In the genomic region with DNA sequence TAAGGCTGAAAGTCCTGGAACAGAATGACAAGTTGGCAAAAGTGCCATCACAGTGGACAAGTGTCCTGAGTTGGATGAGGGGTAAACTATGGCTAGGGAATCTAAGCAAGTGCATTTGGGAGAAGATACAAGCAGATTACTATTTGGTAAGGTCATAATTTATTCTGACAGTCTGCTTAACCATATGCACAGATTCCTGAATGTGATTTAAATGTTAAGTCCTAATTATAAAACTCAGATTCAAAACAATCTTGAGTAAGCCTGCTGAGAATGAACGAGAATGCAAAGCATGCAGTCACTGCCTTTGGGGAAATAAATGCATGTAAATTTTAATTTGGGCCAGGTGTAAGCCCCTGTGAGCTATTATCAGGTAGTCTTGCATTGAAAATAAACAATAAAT, we compare ENCODE assay signal across 25 mouse cellular contexts.
DNase-seq lines count a peak whose midpoint lies in the region; ATAC-seq and TF ChIP-seq lines count a peak whose summit lies in the region.
"Had no signal": no experiment of that assay in that cellular context is flagged by ENCODE, and none has a peak within 500 bp of the region (broad histone marks: within the 10 kb centered on the region; RNA-seq: fewer than 3 reads in every experiment).

No protein-coding gene starts in this region.

- 34% methylated on average over 1 of the region's 1 CpGs for WGBS in forebrain, embryonic 15.5 days
- WGBS in forebrain, embryonic 12.5 days = 73% methylated on average over 1 of the region's 1 CpGs
- WGBS in thymus, adult 2 months = 85% methylated on average over 1 of the region's 1 CpGs
- WGBS in embryonic facial prominence, embryonic 10.5 days = 65% methylated on average over 1 of the region's 1 CpGs

- TF ChIP-seq CTCF in brain, embryonic 14.5 days (IDR thresholded peaks at IDR 0.05; ENCODE audit: borderline replicate concordance, extremely low read depth, insufficient read depth, insufficient read length) = no peak
- TF ChIP-seq CTCF in thymus, adult 2 months (IDR thresholded peaks at IDR 0.05; ENCODE audit: borderline replicate concordance, control insufficient read depth, extremely low read depth, insufficient read depth, low read length, poor library complexity) = no peak

- H3K4me2 ChIP-seq in forebrain, embryonic 15.5 days (replicated peaks) = no peak overlapping the region
- no peak overlapping the region for H3K4me2 ChIP-seq in forebrain, embryonic 12.5 days
- H3K4me2 ChIP-seq: embryonic facial prominence, embryonic 12.5 days; embryonic facial prominence, embryonic 15.5 days; heart, embryonic 12.5 days; heart, embryonic 15.5 days; hindbrain, embryonic 13.5 days; intestine, embryonic 15.5 days had no signal

- no peak overlapping the region for H3K4me3 ChIP-seq in forebrain, embryonic 15.5 days
- H3K4me3 ChIP-seq in forebrain, embryonic 12.5 days (replicated peaks) = no peak overlapping the region
- no peak overlapping the region for H3K4me3 ChIP-seq in thymus, adult 2 months (ENCODE audit: control insufficient read depth, insufficient read depth, low read length)
- H3K4me3 ChIP-seq in embryonic facial prominence, embryonic 10.5 days = no peak overlapping the region
- H3K4me3 ChIP-seq: embryonic facial prominence, embryonic 12.5 days; embryonic facial prominence, embryonic 15.5 days; heart, embryonic 12.5 days; heart, embryonic 15.5 days; hindbrain, embryonic 10.5 days; hindbrain, embryonic 13.5 days; intestine, embryonic 15.5 days had no signal

- H3K36me3 ChIP-seq in forebrain, embryonic 15.5 days = no peaks in the 10 kb centered on the region
- H3K36me3 ChIP-seq in forebrain, embryonic 12.5 days (replicated peaks) = no peaks in the 10 kb centered on the region
- H3K36me3 ChIP-seq in thymus, adult 2 months (ENCODE audit: control insufficient read depth, insufficient read depth, low read length) = no peaks in the 10 kb centered on the region
- H3K36me3 ChIP-seq in embryonic facial prominence, embryonic 10.5 days (replicated peaks) = no peaks in the 10 kb centered on the region
- H3K36me3 ChIP-seq: embryonic facial prominence, embryonic 12.5 days; embryonic facial prominence, embryonic 15.5 days; heart, embryonic 12.5 days; heart, embryonic 15.5 days; hindbrain, embryonic 10.5 days; hindbrain, embryonic 13.5 days; intestine, embryonic 15.5 days had no signal

- TF ChIP-seq POLR2A in brain, embryonic 14.5 days (IDR thresholded peaks at IDR 0.05; ENCODE audit: borderline replicate concordance, extremely low read depth, insufficient read depth, insufficient read length, poor library complexity, severe bottlenecking) = no peak
- no peak for TF ChIP-seq POLR2A in thymus, adult 2 months (IDR thresholded peaks at IDR 0.05; ENCODE audit: control insufficient read depth, extremely low read depth, insufficient read depth, low read length, poor library complexity)

- no peak overlapping the region for H3K9ac ChIP-seq in forebrain, embryonic 15.5 days (replicated peaks)
- H3K9ac ChIP-seq in forebrain, embryonic 12.5 days = no peak overlapping the region
- H3K9ac ChIP-seq: embryonic facial prominence, embryonic 12.5 days; embryonic facial prominence, embryonic 15.5 days; heart, embryonic 12.5 days; heart, embryonic 15.5 days; hindbrain, embryonic 13.5 days; intestine, embryonic 15.5 days had no signal

- H3K9me3 ChIP-seq in forebrain, embryonic 15.5 days = no peaks in the 10 kb centered on the region
- no peaks in the 10 kb centered on the region for H3K9me3 ChIP-seq in forebrain, embryonic 12.5 days
- H3K9me3 ChIP-seq in embryonic facial prominence, embryonic 10.5 days = no peaks in the 10 kb centered on the region
- H3K9me3 ChIP-seq: embryonic facial prominence, embryonic 12.5 days; embryonic facial prominence, embryonic 15.5 days; heart, embryonic 12.5 days; heart, embryonic 15.5 days; hindbrain, embryonic 10.5 days; hindbrain, embryonic 13.5 days; intestine, embryonic 15.5 days had no signal

- ATAC-seq in forebrain, embryonic 15.5 days (replicated peaks) = peak; percentile 58
- ATAC-seq in forebrain, embryonic 12.5 days (ENCODE audit: low FRiP score) = no peak
- ATAC-seq: CD4-positive, CD25-positive, alpha-beta regulatory T cell, adult 4 months; hindbrain, embryonic 16.5 days; intestine, embryonic 15.5 days had no signal

- H3K27ac ChIP-seq in forebrain, embryonic 15.5 days (replicated peaks) = no peak overlapping the region
- no peak overlapping the region for H3K27ac ChIP-seq in forebrain, embryonic 12.5 days
- H3K27ac ChIP-seq in thymus, adult 2 months (ENCODE audit: control insufficient read depth, insufficient read depth, low read length) = no peak overlapping the region
- no peak overlapping the region for H3K27ac ChIP-seq in embryonic facial prominence, embryonic 10.5 days (replicated peaks)
- H3K27ac ChIP-seq: embryonic facial prominence, embryonic 12.5 days; embryonic facial prominence, embryonic 15.5 days; heart, embryonic 15.5 days; hindbrain, embryonic 10.5 days; hindbrain, embryonic 13.5 days; intestine, embryonic 15.5 days had no signal

- H3K27me3 ChIP-seq in forebrain, embryonic 15.5 days = no peaks in the 10 kb centered on the region
- H3K27me3 ChIP-seq in forebrain, embryonic 12.5 days = no peaks in the 10 kb centered on the region
- H3K27me3 ChIP-seq in thymus, adult 2 months (ENCODE audit: control insufficient read depth, insufficient read depth, low read length) = no peaks in the 10 kb centered on the region
- H3K27me3 ChIP-seq in embryonic facial prominence, embryonic 10.5 days (replicated peaks; ENCODE audit: low read depth, poor library complexity, severe bottlenecking) = no peaks in the 10 kb centered on the region
- H3K27me3 ChIP-seq: embryonic facial prominence, embryonic 12.5 days; embryonic facial prominence, embryonic 15.5 days; heart, embryonic 12.5 days; heart, embryonic 15.5 days; hindbrain, embryonic 13.5 days; intestine, embryonic 15.5 days had no signal

- DNase-seq in brain, adult 2 months (ENCODE audit: low read depth, low spot score) = peak; percentile 37
- peak; percentile 24 for DNase-seq in brain, embryonic 14.5 days (ENCODE audit: low read depth)
- no peak for DNase-seq in thymus, adult 2 months
- DNase-seq in embryonic facial prominence, embryonic 10.5 days (ENCODE audit: low spot score) = no peak
- DNase-seq: adrenal gland, adult 2 months; adrenal gland, postnatal 14 days; cerebellum, adult 18-20 months; cerebellum, adult 9-10 months; cerebellum, postnatal 14 days; gastrocnemius, postnatal 25 days; heart, adult 18-20 months; heart, postnatal 10 days; heart, postnatal 36 days; kidney, adult 11 months had no signal

- no peaks in the 10 kb centered on the region for H3K4me1 ChIP-seq in forebrain, embryonic 15.5 days
- no peaks in the 10 kb centered on the region for H3K4me1 ChIP-seq in forebrain, embryonic 12.5 days
- no peaks in the 10 kb centered on the region for H3K4me1 ChIP-seq in thymus, adult 2 months (replicated peaks; ENCODE audit: control insufficient read depth, insufficient read depth, low read length)
- H3K4me1 ChIP-seq in embryonic facial prominence, embryonic 10.5 days = no peaks in the 10 kb centered on the region
- H3K4me1 ChIP-seq: embryonic facial prominence, embryonic 12.5 days; embryonic facial prominence, embryonic 15.5 days; heart, embryonic 12.5 days; heart, embryonic 15.5 days; hindbrain, embryonic 10.5 days; hindbrain, embryonic 13.5 days; intestine, embryonic 15.5 days had no signal

Comparison
In these comparisons a context has a peak if more than half of its experiments do, and no peak if none do; other contexts are left out.
1. DNase-seq: peak in brain, adult 2 months (single experiment) and brain, embryonic 14.5 days (single experiment); none in thymus, adult 2 months (single experiment) and embryonic facial prominence, embryonic 10.5 days (single experiment).